Mouse (Mus musculus): ENCODE measurements around the gene Gm12355. TPM values are rescaled to one million over a fixed set of nuclear protein-coding genes. Genes with fewer than 3 reads are reported as not detected.

Gm12355 gene
- polyA plus RNA-seq, 1 experiment from 2014 or later, result 1.1 TPM

GRCm38 (mm10) chr11:98599291-98599690 lies 26.2 kb downstream of the Gm12355 start:
- H3K27me3 ChIP-seq, result peaks cover 38% of the 10 kb centered on the region
- no peaks in the 10 kb centered on the region for H3K9me3 ChIP-seq
- peaks cover 6% of the 10 kb centered on the region; the same call in 1 of the 2 replicates for H3K4me1 ChIP-seq
- no peak overlapping the region for H3K27ac ChIP-seq
- no peaks in the 10 kb centered on the region for H3K36me3 ChIP-seq
- no peak overlapping the region for H3K4me3 ChIP-seq
- H3K9ac ChIP-seq, result no peak overlapping the region
- no peak overlapping the region for H3K4me2 ChIP-seq (replicated peaks)
- no peak for ATAC-seq (ENCODE audit: insufficient number of reproducible peaks, insufficient read depth, low FRiP score, low TSS enrichment)
- WGBS, result 39% methylated on average over 18 of the region's 18 CpGs

- WGBS, result 69% methylated on average over 18 of the region's 18 CpGs
- H3K36me3 ChIP-seq, result no peaks in the 10 kb centered on the region
- H3K27me3 ChIP-seq, result peaks cover 38% of the 10 kb centered on the region
- no peak overlapping the region for H3K27ac ChIP-seq
- no peak overlapping the region for H3K9ac ChIP-seq
- H3K4me3 ChIP-seq, result no peak overlapping the region
- no peak overlapping the region for H3K4me2 ChIP-seq (replicated peaks)
- no peak for ATAC-seq (ENCODE audit: insufficient number of reproducible peaks, insufficient read depth, low FRiP score, low TSS enrichment)
- no peaks in the 10 kb centered on the region for H3K9me3 ChIP-seq
- peaks cover 6% of the 10 kb centered on the region; the same call in 1 of the 2 replicates for H3K4me1 ChIP-seq
Observed at GRCm38 (mm10) chr11:98598851-98599290, 26.6 kb downstream of the Gm12355 start.

- peaks cover 6% of the 10 kb centered on the region; the same call in 1 of the 2 replicates for H3K4me1 ChIP-seq
- WGBS, result 78% methylated on average over 8 of the region's 8 CpGs
- no peak within 1 kb of the TSS for H3K4me2 ChIP-seq (replicated peaks)
- no peak for ATAC-seq (ENCODE audit: insufficient number of reproducible peaks, insufficient read depth, low FRiP score, low TSS enrichment)
- no peak within 1 kb of the TSS for H3K27ac ChIP-seq
- H3K36me3 ChIP-seq, result no peaks in the 10 kb centered on the region
- H3K27me3 ChIP-seq, result peaks cover 38% of the 10 kb centered on the region
- H3K9ac ChIP-seq, result no peak within 1 kb of the TSS
- H3K4me3 ChIP-seq, result no peak within 1 kb of the TSS
- H3K9me3 ChIP-seq, result no peaks in the 10 kb centered on the region
Observed at GRCm38 (mm10) chr11:98597991-98598390, 27.5 kb downstream of the Gm12355 start, which contains the start of gene Lrrc3c. Gene Lrrc3c, plus strand, starts transcription at chr11:98598291.

- H3K9me3 ChIP-seq, result no peaks in the 10 kb centered on the region
- no peak overlapping the region for H3K4me2 ChIP-seq (replicated peaks)
- H3K36me3 ChIP-seq, result no peaks in the 10 kb centered on the region
- H3K4me3 ChIP-seq, result no peak overlapping the region
- no peak for ATAC-seq (ENCODE audit: insufficient number of reproducible peaks, insufficient read depth, low FRiP score, low TSS enrichment)
- peaks cover 6% of the 10 kb centered on the region; the same call in 1 of the 2 replicates for H3K4me1 ChIP-seq
- WGBS, result 43% methylated on average over 5 of the region's 6 CpGs
- H3K27me3 ChIP-seq, result peaks cover 38% of the 10 kb centered on the region
- H3K27ac ChIP-seq, result no peak overlapping the region
- H3K9ac ChIP-seq, result no peak overlapping the region
Observed at GRCm38 (mm10) chr11:98597363-98597762, 28.1 kb downstream of the Gm12355 start.

GRCm38 (mm10) chr11:98595955-98596354 lies 29.5 kb downstream of the Gm12355 start:
- no peaks in the 10 kb centered on the region for H3K36me3 ChIP-seq
- no peaks in the 10 kb centered on the region for H3K4me1 ChIP-seq
- H3K27me3 ChIP-seq, result peaks cover 28% of the 10 kb centered on the region
- no peak for ATAC-seq (ENCODE audit: insufficient number of reproducible peaks, insufficient read depth, low FRiP score, low TSS enrichment)
- WGBS, result 83% methylated on average over 3 of the region's 3 CpGs
- no peak overlapping the region for H3K4me3 ChIP-seq
- no peak overlapping the region for H3K9ac ChIP-seq
- no peak overlapping the region for H3K4me2 ChIP-seq (replicated peaks)
- no peak overlapping the region for H3K27ac ChIP-seq
- H3K9me3 ChIP-seq, result no peaks in the 10 kb centered on the region

GRCm38 (mm10) chr11:98595473-98595872 lies 30.0 kb downstream of the Gm12355 start:
- H3K9me3 ChIP-seq, result no peaks in the 10 kb centered on the region
- 74% methylated on average over 10 of the region's 10 CpGs for WGBS

GRCm38 (mm10) chr11:98595021-98595420 lies 30.4 kb downstream of the Gm12355 start:
- peaks cover 18% of the 10 kb centered on the region for H3K27me3 ChIP-seq
- ATAC-seq (ENCODE audit: insufficient number of reproducible peaks, insufficient read depth, low FRiP score, low TSS enrichment), result no peak
- no peak overlapping the region for H3K9ac ChIP-seq
- no peak overlapping the region for H3K27ac ChIP-seq
- no peaks in the 10 kb centered on the region for H3K9me3 ChIP-seq
- 75% methylated on average over 6 of the region's 6 CpGs for WGBS
- no peak overlapping the region for H3K4me2 ChIP-seq (replicated peaks)
- H3K36me3 ChIP-seq, result no peaks in the 10 kb centered on the region
- no peak overlapping the region for H3K4me3 ChIP-seq
- no peaks in the 10 kb centered on the region for H3K4me1 ChIP-seq

More at GRCm38 (mm10) chr11:98595473-98595872, 30.0 kb downstream of the Gm12355 start:
- no peak overlapping the region for H3K9ac ChIP-seq
- no peaks in the 10 kb centered on the region for H3K36me3 ChIP-seq
- no peaks in the 10 kb centered on the region for H3K4me1 ChIP-seq
- H3K27ac ChIP-seq, result no peak overlapping the region
- H3K4me2 ChIP-seq (replicated peaks), result no peak overlapping the region
- H3K4me3 ChIP-seq, result no peak overlapping the region
- peaks cover 23% of the 10 kb centered on the region for H3K27me3 ChIP-seq
- ATAC-seq (ENCODE audit: insufficient number of reproducible peaks, insufficient read depth, low FRiP score, low TSS enrichment), result no peak

GRCm38 (mm10) chr11:98590548-98591445 lies 34.7 kb downstream of the Gm12355 start:
- WGBS, result 74% methylated on average over 19 of the region's 19 CpGs
- Histone ChIP-seq H3K27ac (no peak overlapping the region), H3K9me3 (no peaks in the 10 kb centered on the region), H3K4me1 (peaks cover 22% of the 10 kb centered on the region), H3K36me3 (no peaks in the 10 kb centered on the region), H3K9ac (no peak overlapping the region), H3K4me2 (replicated peaks) (no peak overlapping the region), H3K27me3 (no peaks in the 10 kb centered on the region), H3K4me3 (no peak overlapping the region)
- ATAC-seq (ENCODE audit: insufficient number of reproducible peaks, insufficient read depth, low FRiP score, low TSS enrichment), result no peak

GRCm38 (mm10) chr11:98589306-98589705 lies 36.2 kb downstream of the Gm12355 start:
- peaks cover 32% of the 10 kb centered on the region for H3K4me1 ChIP-seq
- no peak overlapping the region for H3K9ac ChIP-seq
- no peak overlapping the region for H3K27ac ChIP-seq
- no peak overlapping the region for H3K4me3 ChIP-seq
- no peak overlapping the region for H3K4me2 ChIP-seq (replicated peaks)
- H3K9me3 ChIP-seq, result no peaks in the 10 kb centered on the region
- no peak for ATAC-seq (ENCODE audit: insufficient number of reproducible peaks, insufficient read depth, low FRiP score, low TSS enrichment)
- no peaks in the 10 kb centered on the region for H3K27me3 ChIP-seq
- 80% methylated on average over 8 of the region's 8 CpGs for WGBS
- no peaks in the 10 kb centered on the region for H3K36me3 ChIP-seq

- Histone ChIP-seq H3K4me1 (peaks cover 32% of the 10 kb centered on the region), H3K27me3 (no peaks in the 10 kb centered on the region), H3K4me2 (replicated peaks) (no peak overlapping the region), H3K4me3 (no peak overlapping the region), H3K36me3 (no peaks in the 10 kb centered on the region), H3K9me3 (no peaks in the 10 kb centered on the region), H3K27ac (no peak overlapping the region), H3K9ac (no peak overlapping the region)
- no peak for ATAC-seq (ENCODE audit: insufficient number of reproducible peaks, insufficient read depth, low FRiP score, low TSS enrichment)
- WGBS, result 57% methylated on average over 6 of the region's 6 CpGs
Observed at GRCm38 (mm10) chr11:98588833-98589281, 36.6 kb downstream of the Gm12355 start.

- Histone ChIP-seq H3K4me2 (replicated peaks) (peak overlapping the region; percentile 89), H3K27ac (peak overlapping the region; percentile 68), H3K36me3 (peaks cover 8% of the 10 kb centered on the region), H3K4me1 (peaks cover 32% of the 10 kb centered on the region), H3K4me3 (peak overlapping the region; percentile 66), H3K27me3 (no peaks in the 10 kb centered on the region), H3K9ac (peak overlapping the region; percentile 41), H3K9me3 (no peaks in the 10 kb centered on the region)
- WGBS, result 7% methylated on average over 20 of the region's 20 CpGs
- ATAC-seq (ENCODE audit: insufficient number of reproducible peaks, insufficient read depth, low FRiP score, low TSS enrichment), result no peak
Observed at GRCm38 (mm10) chr11:98587684-98588546, 37.5 kb downstream of the Gm12355 start.
